Mouse (Mus musculus): ENCODE measurements at regions not wholly inside any gene's neighbourhood (a gene's known extent, or its start where the extent isn't known, plus 50 kb on each side); places are given as distances from the start of the nearest gene placed in this dataset.

DNA sequence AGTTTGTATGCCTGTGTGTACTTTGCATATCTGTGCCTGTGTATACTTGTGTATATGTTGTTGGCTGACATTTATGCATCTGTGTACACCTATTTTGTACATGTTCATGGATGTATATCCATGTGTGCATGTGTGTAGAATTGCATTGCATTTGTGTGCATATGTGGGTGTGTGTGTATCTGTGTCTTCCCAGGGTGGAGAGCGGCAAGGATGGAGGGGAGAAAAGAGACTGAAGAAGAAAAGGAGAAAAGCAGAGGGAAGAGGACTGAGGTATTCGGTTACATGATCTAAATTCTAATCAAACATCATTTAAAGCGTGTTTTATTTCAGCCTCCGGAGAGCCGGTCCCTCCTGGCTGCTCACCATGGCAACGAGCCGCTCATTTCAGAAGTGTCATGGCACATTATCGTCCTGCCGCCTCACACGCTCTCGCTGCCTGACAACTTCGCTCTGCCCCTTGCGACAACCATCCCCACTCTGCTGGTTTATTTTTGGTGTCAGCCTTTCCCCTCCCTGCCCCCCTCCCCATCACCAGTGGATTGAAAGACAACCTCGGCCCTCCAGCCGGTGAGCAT is 58.6 kb downstream of the Mrm1 start:
- Histone ChIP-seq H3K4me1 (ENCODE audit: control insufficient read depth, insufficient read depth, low read length) (peaks cover 8% of the 10 kb centered on the region; the same call in 1 of the 2 replicates), H3K27ac (ENCODE audit: insufficient read depth, low read depth, low read length) (no peak overlapping the region), H3K4me3 (ENCODE audit: insufficient read depth, low read depth, low read length) (no peak overlapping the region)
- WGBS: 8% methylated on average over 15 of the region's 15 CpGs
- TF ChIP-seq CTCF (IDR thresholded peaks at IDR 0.05; ENCODE audit: insufficient read depth, low read depth, low read length) (no peak), POLR2A (IDR thresholded peaks at IDR 0.05; ENCODE audit: insufficient read depth, low read depth, low read length) (no peak)

DNA sequence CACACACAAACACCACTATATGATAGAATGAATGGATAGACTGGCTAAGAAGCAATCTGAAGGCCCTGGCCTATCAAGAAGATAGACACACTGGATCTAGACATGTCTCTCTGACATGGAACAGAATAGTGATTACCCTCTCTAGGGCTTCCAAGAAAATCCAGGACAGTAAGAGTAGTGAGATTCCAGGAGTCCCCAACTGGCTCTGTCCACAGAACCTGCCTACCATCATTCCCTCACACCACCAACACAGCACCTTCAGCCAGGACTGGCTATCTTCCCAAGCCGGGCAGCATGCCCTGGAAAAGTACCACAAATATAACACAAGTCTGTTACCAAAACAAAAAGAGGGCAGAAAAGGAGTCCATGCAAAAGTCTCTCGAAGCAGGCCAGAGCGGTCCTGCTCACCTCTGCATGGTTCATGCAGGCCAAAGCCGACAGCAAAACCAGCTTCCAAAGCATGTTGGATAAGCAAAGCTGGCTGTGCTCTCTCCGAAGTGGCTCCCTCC is 59.8 kb downstream of the Mrm1 start:
- no peak for TF ChIP-seq CTCF (IDR thresholded peaks at IDR 0.05; ENCODE audit: insufficient read depth, low read depth, low read length)
- TF ChIP-seq POLR2A (IDR thresholded peaks at IDR 0.05; ENCODE audit: insufficient read depth, low read depth, low read length): no peak
- no peak overlapping the region for H3K27ac ChIP-seq (ENCODE audit: insufficient read depth, low read depth, low read length)
- whole genome bisulfite sequencing: 83% methylated on average over 5 of the region's 5 CpGs

DNA sequence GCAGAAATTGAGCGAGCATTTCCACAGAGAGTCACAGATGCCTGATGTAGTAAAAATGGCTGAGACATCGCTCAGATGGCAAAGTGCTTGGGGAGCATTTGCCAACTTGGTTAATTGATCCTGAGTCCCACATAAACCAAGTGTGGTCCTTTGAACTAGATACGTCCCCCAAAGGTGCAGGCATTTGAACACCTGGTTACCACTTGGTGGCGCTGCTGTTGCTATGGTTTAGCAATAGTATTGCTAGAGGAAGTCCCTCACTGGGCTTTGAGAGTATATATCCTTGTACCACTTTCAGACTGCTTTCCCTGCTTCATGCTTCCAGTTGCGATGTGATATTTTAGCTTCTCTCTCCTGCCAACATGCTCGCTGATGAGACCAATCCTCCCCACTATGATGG is 67.3 kb downstream of the Mrm1 start:
- Histone ChIP-seq H3K4me1 (ENCODE audit: control insufficient read depth, insufficient read depth, low read length) (no peaks in the 10 kb centered on the region), H3K27ac (ENCODE audit: insufficient read depth, low read depth, low read length) (no peak overlapping the region), H3K4me3 (ENCODE audit: insufficient read depth, low read depth, low read length) (no peak overlapping the region)
- no peak for TF ChIP-seq POLR2A (IDR thresholded peaks at IDR 0.05; ENCODE audit: insufficient read depth, low read depth, low read length)
- TF ChIP-seq CTCF (IDR thresholded peaks at IDR 0.05; ENCODE audit: insufficient read depth, low read depth, low read length): no peak
- 82% methylated on average over 6 of the region's 6 CpGs for WGBS

More for the DNA sequence above, 59.8 kb downstream of the Mrm1 start:
- H3K4me1 ChIP-seq (ENCODE audit: control insufficient read depth, insufficient read depth, low read length): peaks cover 5% of the 10 kb centered on the region; the same call in 1 of the 2 replicates
- H3K4me3 ChIP-seq (ENCODE audit: insufficient read depth, low read depth, low read length): no peak overlapping the region

DNA sequence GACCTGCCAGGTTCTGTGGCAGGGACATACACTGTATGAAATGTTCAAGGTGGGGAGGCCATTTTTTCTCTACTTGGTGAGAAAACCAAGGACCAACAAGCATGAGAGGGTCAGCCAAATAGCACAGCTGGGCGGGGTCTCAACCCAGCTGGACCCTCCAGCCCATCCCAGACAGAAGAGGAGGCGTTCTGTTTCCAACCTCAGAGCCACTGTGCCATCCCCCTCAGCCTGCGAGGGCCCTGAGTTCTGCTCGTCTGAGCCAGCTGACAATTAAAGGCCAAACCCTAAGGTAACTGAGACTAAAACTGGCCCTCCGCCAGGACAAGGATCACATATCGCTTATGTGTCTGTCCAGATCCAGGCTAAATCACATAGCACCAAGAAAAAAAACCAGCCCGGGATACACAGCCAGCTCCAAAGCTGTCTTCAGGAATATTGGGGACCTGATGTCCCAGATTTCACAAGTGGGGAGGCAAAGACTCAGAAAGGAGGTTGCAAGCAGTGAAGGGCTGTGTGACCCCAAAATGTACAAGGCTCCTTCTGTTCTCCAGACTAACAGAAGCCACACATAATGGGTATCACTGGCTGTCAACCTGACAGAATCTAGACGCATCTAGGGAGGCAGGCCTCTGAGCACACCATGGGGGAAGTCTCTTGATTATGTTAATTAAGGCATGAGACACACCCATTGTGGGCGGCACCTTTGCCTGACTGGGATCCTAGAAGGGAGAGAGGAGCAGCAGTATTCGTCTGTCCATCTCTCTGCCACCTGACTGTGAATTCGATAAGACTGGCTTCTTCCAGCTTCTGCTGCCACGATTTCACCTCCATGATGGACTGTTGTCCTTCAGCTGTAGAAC is 69.6 kb downstream of the Mrm1 start:
- 67% methylated on average over 12 of the region's 12 CpGs for WGBS
- no peaks in the 10 kb centered on the region for H3K4me1 ChIP-seq (ENCODE audit: control insufficient read depth, insufficient read depth, low read length)
- H3K27ac ChIP-seq (ENCODE audit: insufficient read depth, low read depth, low read length): no peak overlapping the region
- H3K4me3 ChIP-seq (ENCODE audit: insufficient read depth, low read depth, low read length): no peak overlapping the region
- TF ChIP-seq POLR2A (IDR thresholded peaks at IDR 0.05; ENCODE audit: insufficient read depth, low read depth, low read length) (no peak), CTCF (IDR thresholded peaks at IDR 0.05; ENCODE audit: insufficient read depth, low read depth, low read length) (no peak)

DNA sequence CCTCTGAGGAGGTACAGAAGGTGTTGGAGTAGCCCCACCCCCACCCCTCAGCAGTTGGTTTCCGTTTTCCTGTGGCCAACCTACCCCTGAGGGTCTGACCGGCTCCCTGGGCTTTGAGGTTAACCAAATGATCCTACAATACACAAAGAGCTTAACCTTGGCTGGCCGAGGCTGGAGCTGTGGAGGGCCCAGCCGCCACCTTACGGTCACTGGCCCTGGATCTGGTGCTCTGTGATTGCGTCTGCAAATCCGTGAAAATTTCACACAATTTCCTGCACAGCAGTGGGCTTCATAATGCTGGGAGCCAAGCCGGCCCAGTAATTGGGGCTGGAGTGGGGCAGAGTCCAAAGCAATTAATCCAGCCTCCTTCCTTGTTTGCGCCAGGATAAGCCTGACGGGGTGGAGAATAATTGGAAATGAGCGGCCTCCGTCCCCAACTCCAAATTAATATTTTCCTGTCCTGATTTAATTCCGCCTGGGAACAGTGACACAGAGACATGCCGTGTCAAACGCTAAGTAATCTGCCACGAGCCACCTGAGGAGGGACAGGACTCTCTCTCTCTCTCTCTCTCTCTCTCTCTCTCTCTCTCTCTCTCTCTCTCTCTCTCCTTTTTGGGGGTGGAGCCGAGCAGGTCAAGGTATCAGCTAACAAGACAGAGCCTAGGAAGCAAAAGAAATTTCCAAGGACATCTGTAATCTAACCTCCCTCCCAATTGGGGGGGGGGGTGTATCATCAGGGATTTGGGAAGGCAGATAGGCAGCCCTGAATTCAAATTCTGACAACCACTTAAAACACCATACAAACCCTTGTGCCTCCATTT is 80.3 kb downstream of the Mrm1 start:
- Histone ChIP-seq H3K27ac (ENCODE audit: insufficient read depth, low read depth, low read length) (no peak overlapping the region), H3K4me1 (ENCODE audit: control insufficient read depth, insufficient read depth, low read length) (peaks cover 5% of the 10 kb centered on the region; the same call in 1 of the 2 replicates), H3K4me3 (ENCODE audit: insufficient read depth, low read depth, low read length) (no peak overlapping the region)
- 29% methylated on average over 17 of the region's 17 CpGs for WGBS
- TF ChIP-seq POLR2A (IDR thresholded peaks at IDR 0.05; ENCODE audit: insufficient read depth, low read depth, low read length) (no peak), CTCF (IDR thresholded peaks at IDR 0.05; ENCODE audit: insufficient read depth, low read depth, low read length) (no peak)

DNA sequence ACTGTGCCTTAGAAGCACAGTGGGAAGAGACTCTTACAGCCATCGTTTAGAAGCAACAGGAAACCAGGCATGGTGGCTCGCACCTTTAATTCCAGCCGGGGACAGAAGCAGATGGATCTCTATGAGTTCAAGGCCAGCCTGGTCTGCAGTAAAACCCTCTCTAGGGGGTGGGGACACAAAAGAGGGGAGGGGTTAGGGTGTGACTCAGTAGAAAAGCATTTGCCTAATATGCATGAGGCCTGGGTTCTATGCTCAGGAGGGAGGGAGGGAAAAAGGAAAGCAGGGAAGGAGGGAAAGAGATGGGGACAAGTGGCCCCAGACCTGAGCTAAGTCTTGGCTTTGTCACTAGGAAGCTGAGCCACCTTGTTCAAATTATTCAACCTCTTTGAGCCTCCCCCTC is 81.2 kb downstream of the Mrm1 start:
- no peak overlapping the region for H3K4me3 ChIP-seq (ENCODE audit: insufficient read depth, low read depth, low read length)
- 76% methylated on average over 3 of the region's 3 CpGs for WGBS
- TF ChIP-seq CTCF (IDR thresholded peaks at IDR 0.05; ENCODE audit: insufficient read depth, low read depth, low read length) (no peak), POLR2A (IDR thresholded peaks at IDR 0.05; ENCODE audit: insufficient read depth, low read depth, low read length) (no peak)
- peaks cover 5% of the 10 kb centered on the region; the same call in 1 of the 2 replicates for H3K4me1 ChIP-seq (ENCODE audit: control insufficient read depth, insufficient read depth, low read length)
- H3K27ac ChIP-seq (ENCODE audit: insufficient read depth, low read depth, low read length): no peak overlapping the region

DNA sequence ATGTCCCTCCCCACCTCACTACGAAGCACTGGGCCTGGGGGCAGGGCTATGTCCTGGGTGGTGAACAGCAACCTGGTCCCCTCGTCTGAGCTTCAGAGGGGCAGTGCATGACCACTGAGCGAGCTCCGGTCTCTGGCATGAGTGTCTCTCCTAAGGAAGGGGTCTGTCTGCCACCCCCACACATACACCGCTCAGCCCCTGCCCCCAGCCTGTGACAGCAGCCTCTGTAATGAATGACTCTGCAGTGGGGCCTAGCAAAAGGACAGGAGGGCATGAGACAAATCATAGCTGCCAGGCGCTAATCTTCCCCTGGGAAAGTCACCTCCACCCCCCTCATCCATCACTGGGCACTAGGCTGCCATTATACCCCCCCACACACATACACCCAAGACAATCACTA is 87.4 kb downstream of the Mrm1 start:
- 84% methylated on average over 6 of the region's 6 CpGs for WGBS
- Histone ChIP-seq H3K4me1 (ENCODE audit: control insufficient read depth, insufficient read depth, low read length) (peaks cover 2% of the 10 kb centered on the region; the same call in 1 of the 2 replicates), H3K27ac (ENCODE audit: insufficient read depth, low read depth, low read length) (no peak overlapping the region), H3K4me3 (ENCODE audit: insufficient read depth, low read depth, low read length) (no peak overlapping the region)
- TF ChIP-seq CTCF (IDR thresholded peaks at IDR 0.05; ENCODE audit: insufficient read depth, low read depth, low read length) (no peak), POLR2A (IDR thresholded peaks at IDR 0.05; ENCODE audit: insufficient read depth, low read depth, low read length) (no peak)

DNA sequence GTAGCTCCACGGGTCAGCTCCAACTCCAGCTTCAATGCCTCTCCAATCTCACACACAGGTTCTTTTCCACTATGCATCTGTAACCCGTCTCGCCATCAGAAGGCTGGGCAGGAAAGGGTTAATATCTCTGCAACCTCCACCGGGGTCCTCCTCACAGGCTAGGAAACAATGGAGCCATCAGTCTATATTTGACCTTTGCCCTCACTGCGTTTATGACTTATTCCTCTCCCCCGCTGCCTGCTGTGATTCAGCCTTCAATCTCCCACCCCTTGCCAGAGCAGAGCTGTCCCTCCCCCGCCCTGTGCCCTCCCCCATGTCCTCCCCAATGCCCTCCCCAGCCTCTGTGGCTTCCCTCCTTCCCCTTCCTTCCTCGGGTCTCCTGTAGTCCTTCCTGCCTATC is 89.1 kb downstream of the Mrm1 start:
- TF ChIP-seq POLR2A (IDR thresholded peaks at IDR 0.05; ENCODE audit: insufficient read depth, low read depth, low read length): no peak
- TF ChIP-seq CTCF (IDR thresholded peaks at IDR 0.05; ENCODE audit: insufficient read depth, low read depth, low read length): no peak
- no peak overlapping the region for H3K4me3 ChIP-seq (ENCODE audit: insufficient read depth, low read depth, low read length)
- WGBS: 35% methylated on average over 8 of the region's 8 CpGs
- H3K4me1 ChIP-seq (ENCODE audit: control insufficient read depth, insufficient read depth, low read length): peaks cover 2% of the 10 kb centered on the region; the same call in 1 of the 2 replicates
- H3K27ac ChIP-seq (ENCODE audit: insufficient read depth, low read depth, low read length): no peak overlapping the region

All from olfactory bulb, adult 2 months (tissue).